Mouse (Mus musculus) activated CD4-positive, CD25-positive, alpha-beta regulatory T cell, adult 9 weeks (primary cell): ENCODE measurements around the gene Cd37. TPM values are rescaled to one million over a fixed set of nuclear protein-coding genes. Genes with fewer than 3 reads are reported as not detected.

ENCODE experiments used
- polyA plus RNA-seq: library from polyadenylated mRNA; unstranded; fragments of 100-300 nt; shearing (Covaris generic); gene quantifications from one replicate; pipeline ENCODE4 v1.2.1, GENCODE M21; 2017

The Cd37 gene
- 641 TPM for polyA plus RNA-seq

GRCm38 (mm10) chr7:45238723-45239496 lies at the start of gene Cd37:
Gene Cd37 (minus strand): TSS chr7:45239115.

GRCm38 (mm10) chr7:45277136-45277760 lies 38.3 kb upstream of the Cd37 start, which contains the start of gene Slc6a21:
Gene Slc6a21 (plus strand): TSS chr7:45277513.

GRCm38 (mm10) chr7:45240633-45241388 lies 1.9 kb upstream of the Cd37 start, which contains the start of gene Slc6a16:
Gene Slc6a16 (plus strand): TSS chr7:45241085.

DNA sequence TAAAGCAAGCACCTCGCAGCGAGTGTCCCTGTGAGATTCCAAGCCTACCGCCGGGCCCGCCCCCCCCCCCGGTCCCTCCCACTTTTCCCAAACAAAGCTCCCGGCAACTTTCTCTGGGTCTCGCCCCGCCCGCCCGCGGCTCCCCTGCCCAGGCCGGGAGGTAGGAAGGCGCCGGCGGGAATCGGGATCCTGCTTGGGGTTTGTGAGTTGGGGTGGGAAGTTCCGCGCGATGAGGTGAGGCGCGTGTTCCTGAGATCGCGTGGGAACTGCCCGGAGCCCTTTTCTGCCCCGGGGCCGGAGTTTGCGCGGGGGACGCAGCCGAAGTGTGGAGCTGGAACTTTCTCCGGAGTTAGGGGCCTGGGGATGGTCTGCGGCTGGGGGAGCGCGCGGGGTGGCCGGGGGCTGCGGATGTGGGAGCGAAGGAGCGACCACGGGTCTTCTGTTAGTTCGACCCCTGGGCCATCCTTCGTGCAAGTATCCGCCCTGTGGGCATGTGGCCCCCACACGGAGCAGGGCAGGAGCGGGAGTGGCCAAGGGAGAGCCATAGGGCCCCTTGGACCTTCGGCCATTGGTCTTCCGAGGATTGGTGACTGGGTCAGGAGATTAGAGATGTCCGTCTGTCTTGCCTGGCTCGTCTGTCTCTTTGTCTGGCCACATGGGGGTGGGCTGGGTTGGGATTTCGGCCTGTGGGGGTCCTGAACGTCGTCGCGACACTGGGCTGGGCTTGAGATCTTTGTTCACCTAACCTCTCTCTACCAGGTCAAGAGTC lies 23.1 kb downstream of the Cd37 start, which contains the start of gene Tead2:
TSS of gene Tead2 (plus strand) at position 81 of the 769 bp plus-strand sequence.

DNA sequence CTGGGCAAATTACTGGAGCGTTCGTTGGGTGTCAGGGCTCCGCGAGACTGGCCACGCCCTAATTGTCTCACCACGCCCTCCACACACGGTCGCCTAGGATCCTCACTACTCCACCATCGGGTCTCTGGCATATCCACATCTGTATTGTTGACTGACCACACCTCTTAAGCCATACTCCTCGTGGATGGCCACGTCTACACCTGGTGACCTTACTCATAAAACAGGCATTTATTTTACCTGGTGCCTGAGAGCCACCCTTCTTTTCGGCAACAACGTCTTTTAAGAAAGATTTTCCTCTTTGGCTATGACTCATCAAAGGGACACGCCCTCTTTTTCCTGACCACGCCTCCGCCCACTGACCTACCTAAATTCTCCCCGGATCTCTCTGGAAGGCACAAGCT lies 27.1 kb downstream of the Cd37 start, which contains the start of gene Dkkl1:
TSS of gene Dkkl1 (minus strand) at position 297 of the 401 bp plus-strand sequence.

GRCm38 (mm10) chr7:45204380-45205143 lies 34.4 kb downstream of the Cd37 start, which contains the start of gene Ccdc155:
Gene Ccdc155 (minus strand): TSS chr7:45204892.

Other genes with a start within 250 kb of the Cd37 start
- gene Irf3, start 241.5 kb downstream of the Cd37 start, polyA plus RNA-seq: 257 TPM
- 32.8 TPM for gene Bcl2l12, start 240.4 kb downstream of the Cd37 start, polyA plus RNA-seq
- gene Scaf1, start 222.8 kb downstream of the Cd37 start, polyA plus RNA-seq: 30.0 TPM
- 8.7 TPM for gene Rras, start 221.2 kb downstream of the Cd37 start, polyA plus RNA-seq
- 4.7 TPM for gene Prr12, start 186.2 kb downstream of the Cd37 start, polyA plus RNA-seq
- 126 TPM for gene Nosip, start 176.7 kb downstream of the Cd37 start, polyA plus RNA-seq
- gene Prrg2, start 176.4 kb downstream of the Cd37 start, polyA plus RNA-seq: 3.9 TPM
- gene Rcn3, start 146.9 kb downstream of the Cd37 start, polyA plus RNA-seq: 124 TPM
- gene Fcgrt, start 135.3 kb downstream of the Cd37 start, polyA plus RNA-seq: 6.3 TPM
- gene Rps11, start 114.7 kb downstream of the Cd37 start, polyA plus RNA-seq: 3,104 TPM
- gene Rpl13a, start 110.4 kb downstream of the Cd37 start, polyA plus RNA-seq: 2,649 TPM
- gene Gm45713, start 102.9 kb downstream of the Cd37 start, polyA plus RNA-seq: not detected
- 220 TPM for gene Flt3l, start 102.7 kb downstream of the Cd37 start, polyA plus RNA-seq
- gene Pih1d1, start 84.8 kb downstream of the Cd37 start, polyA plus RNA-seq: 55.1 TPM
- 64.8 TPM for gene Aldh16a1, start 84.5 kb downstream of the Cd37 start, polyA plus RNA-seq
- gene Slc17a7, start 75.2 kb downstream of the Cd37 start, polyA plus RNA-seq: not detected
- gene Gfy, start 59.5 kb downstream of the Cd37 start, polyA plus RNA-seq: not detected
- gene Pth2, start 58.1 kb downstream of the Cd37 start, polyA plus RNA-seq: not detected
- 0.12 TPM for gene Ccdc155, start 34.2 kb downstream of the Cd37 start, polyA plus RNA-seq
- 16.3 TPM for gene Dkkl1, start 27.0 kb downstream of the Cd37 start, polyA plus RNA-seq
- gene Tead2, start 23.4 kb downstream of the Cd37 start, polyA plus RNA-seq: 3.0 TPM
- not detected for gene Slc6a16, start 2.0 kb upstream of the Cd37 start, polyA plus RNA-seq
- gene Slc6a21, start 38.4 kb upstream of the Cd37 start, polyA plus RNA-seq: not detected
- gene Trpm4, start 94.7 kb upstream of the Cd37 start, polyA plus RNA-seq: 11.7 TPM
- not detected for gene Hrc, start 96.2 kb upstream of the Cd37 start, polyA plus RNA-seq
- gene Ppfia3, start 127.9 kb upstream of the Cd37 start, polyA plus RNA-seq: 0.12 TPM
- gene Lin7b, start 131.5 kb upstream of the Cd37 start, polyA plus RNA-seq: 0.89 TPM
- 263 TPM for gene Snrnp70, start 156.6 kb upstream of the Cd37 start, polyA plus RNA-seq
- gene Kcna7, start 166.5 kb upstream of the Cd37 start, polyA plus RNA-seq: not detected
- 0.92 TPM for gene Ntf5, start 174.6 kb upstream of the Cd37 start, polyA plus RNA-seq
- not detected for gene Lhb, start 181.7 kb upstream of the Cd37 start, polyA plus RNA-seq
- 19.6 TPM for gene Gys1, start 195.7 kb upstream of the Cd37 start, polyA plus RNA-seq
- 67.2 TPM for gene Ruvbl2, start 199.0 kb upstream of the Cd37 start, polyA plus RNA-seq
- gene Ftl1, start 220.8 kb upstream of the Cd37 start, polyA plus RNA-seq: 2,196 TPM
- 249 TPM for gene Bax, start 227.8 kb upstream of the Cd37 start, polyA plus RNA-seq
- gene Tulp2, start 242.8 kb upstream of the Cd37 start, polyA plus RNA-seq: 1.7 TPM
- gene Gm45808, start 247.7 kb upstream of the Cd37 start, polyA plus RNA-seq: 0.88 TPM
- gene Dhdh, start 249.7 kb upstream of the Cd37 start, polyA plus RNA-seq: 1.0 TPM